Mouse (Mus musculus) thymus, adult 2 months (tissue): ENCODE results near the gene Lgi2.

ENCODE experiments used
- CTCF ChIP-seq: fragments of 200-500 bp; IDR thresholded peaks from 2 replicates; pipeline ENCODE4 v1.5.1; 2012; ENCODE audit warnings: mild to moderate bottlenecking, control low read depth, low read length, moderate library complexity, borderline replicate concordance; ENCODE audit not compliant: control insufficient read depth, poor library complexity, insufficient read depth; ENCODE audit errors: extremely low read depth
- POLR2A ChIP-seq: fragments of 200-500 bp; IDR thresholded peaks from 2 replicates; pipeline ENCODE4 v1.6.1; 2012; ENCODE audit warnings: mild to moderate bottlenecking, low read length, control low read depth, moderate library complexity; ENCODE audit not compliant: control insufficient read depth, poor library complexity, insufficient read depth; ENCODE audit errors: extremely low read depth

- TF ChIP-seq POLR2A = no peak
- TF ChIP-seq CTCF = no peak
Observed at GRCm38 (mm10) chr5:52495671-52496070, 70.6 kb downstream of the Lgi2 start.
